16 mouse cellular contexts compared by ENCODE assay signal in the genomic region with DNA sequence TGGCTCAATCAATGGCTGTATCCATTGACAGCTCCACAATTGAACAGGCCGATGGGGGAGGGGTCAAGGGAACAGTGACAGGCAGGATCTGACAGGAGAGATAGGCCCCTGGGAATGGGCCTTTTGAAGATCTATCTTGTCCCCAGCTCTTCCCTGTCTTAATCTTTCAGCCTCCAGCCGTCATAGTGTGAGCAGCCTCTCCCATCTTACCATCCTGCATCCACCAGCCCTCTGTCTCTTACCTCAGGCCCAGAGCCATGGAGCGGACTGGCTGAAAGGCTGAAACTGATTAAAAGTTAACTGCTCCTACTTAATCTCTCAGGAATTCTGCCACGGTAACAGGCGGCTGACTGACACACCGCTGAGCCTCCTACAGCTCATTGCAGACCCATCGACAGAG. TPM values are rescaled to one million over a fixed set of nuclear protein-coding genes. Genes with fewer than 3 reads are reported as not detected.
A peak's percentile ranks its signal among the peaks of the same experiment; 100 is the strongest.
DNase-seq lines count a peak whose midpoint lies in the region; ATAC-seq and TF ChIP-seq lines count a peak whose summit lies in the region.
"Had no signal": no experiment of that assay in that cellular context is flagged by ENCODE, and none has a peak within 500 bp of the region (broad histone marks: within the 10 kb centered on the region; RNA-seq: fewer than 3 reads in every experiment).

No protein-coding gene starts in this region.

- no peak overlapping the region for H3K4me3 ChIP-seq in intestine, embryonic 15.5 days (replicated peaks)
- no peak overlapping the region for H3K4me3 ChIP-seq in intestine, postnatal 0 days (ENCODE audit: low read depth, low read length)
- no peak overlapping the region for H3K4me3 ChIP-seq in intestine, embryonic 16.5 days (ENCODE audit: low read length)
- no peak overlapping the region for H3K4me3 ChIP-seq in liver, embryonic 14.5 days (ENCODE audit: insufficient read depth in 1 of 2, low read depth in 2 of 2, low read length in 2 of 2)
- H3K4me3 ChIP-seq: hindbrain, embryonic 13.5 days; megakaryocyte, embryonic 14.5 days; midbrain, embryonic 15.5 days had no signal

- peak; percentile 56 for DNase-seq in NIH3T3 (ENCODE audit: low read depth)
- peak in 2 of 3 experiments; percentile 63 to 66 for DNase-seq in liver, embryonic 14.5 days (ENCODE audit: low read depth in 3 of 3, low spot score in 3 of 3)
- DNase-seq in thymus, postnatal 4 days = no peak
- DNase-seq in yolk sac, embryonic 10.5 days (ENCODE audit: low spot score) = no peak
- DNase-seq in layer of hippocampus, adult 8-10 months (ENCODE audit: low spot score in 2 of 2) = no peak
- DNase-seq: cerebellum, adult 11-12 months; gastrocnemius, postnatal 25 days; right cerebral cortex, postnatal 25 days had no signal

- no peak overlapping the region for H3K27ac ChIP-seq in intestine, embryonic 15.5 days
- H3K27ac ChIP-seq in intestine, postnatal 0 days (ENCODE audit: low read depth, low read length) = no peak overlapping the region
- H3K27ac ChIP-seq in intestine, embryonic 16.5 days (ENCODE audit: low read length) = no peak overlapping the region
- H3K27ac ChIP-seq in liver, embryonic 14.5 days = peak overlapping the region; percentile 43
- H3K27ac ChIP-seq: hindbrain, embryonic 13.5 days; midbrain, embryonic 15.5 days had no signal

- H3K4me2 ChIP-seq in intestine, embryonic 15.5 days (replicated peaks) = no peak overlapping the region
- H3K4me2 ChIP-seq in intestine, postnatal 0 days (replicated peaks; ENCODE audit: low read depth) = no peak overlapping the region
- H3K4me2 ChIP-seq in intestine, embryonic 16.5 days (ENCODE audit: low read depth, low read length) = no peak overlapping the region
- H3K4me2 ChIP-seq in liver, embryonic 14.5 days (ENCODE audit: low read depth) = peak overlapping the region; percentile 14
- H3K4me2 ChIP-seq: hindbrain, embryonic 13.5 days; midbrain, embryonic 15.5 days had no signal

- 51% methylated on average over 7 of the region's 7 CpGs for WGBS in intestine, embryonic 15.5 days
- 38% methylated on average over 7 of the region's 7 CpGs for WGBS in intestine, postnatal 0 days
- WGBS in intestine, embryonic 16.5 days = 42% methylated on average over 7 of the region's 7 CpGs
- 32% methylated on average over 7 of the region's 7 CpGs for WGBS in liver, embryonic 14.5 days (ENCODE audit: insufficient replicate concordance)

- no peaks in the 10 kb centered on the region for H3K36me3 ChIP-seq in intestine, embryonic 15.5 days
- H3K36me3 ChIP-seq in intestine, postnatal 0 days (ENCODE audit: control insufficient read depth, insufficient read depth) = no peaks in the 10 kb centered on the region
- H3K36me3 ChIP-seq in intestine, embryonic 16.5 days (ENCODE audit: control insufficient read depth, insufficient read depth, low read length) = no peaks in the 10 kb centered on the region
- H3K36me3 ChIP-seq in liver, embryonic 14.5 days (replicated peaks; ENCODE audit: control insufficient read depth, insufficient read depth, low read depth) = no peaks in the 10 kb centered on the region
- H3K36me3 ChIP-seq: hindbrain, embryonic 13.5 days; midbrain, embryonic 15.5 days had no signal

- no peak overlapping the region for H3K9ac ChIP-seq in intestine, embryonic 15.5 days
- H3K9ac ChIP-seq in intestine, postnatal 0 days (ENCODE audit: low read depth, low read length) = no peak overlapping the region
- H3K9ac ChIP-seq in intestine, embryonic 16.5 days (ENCODE audit: low read depth, low read length) = no peak overlapping the region
- H3K9ac ChIP-seq in liver, embryonic 14.5 days (replicated peaks) = no peak overlapping the region
- H3K9ac ChIP-seq: hindbrain, embryonic 13.5 days; midbrain, embryonic 15.5 days had no signal

- no peak for TF ChIP-seq CTCF in intestine, postnatal 0 days (IDR thresholded peaks at IDR 0.05; ENCODE audit: low read depth)
- TF ChIP-seq CTCF in liver, embryonic 14.5 days (IDR thresholded peaks at IDR 0.05; ENCODE audit: low read depth) = no peak

- peak; percentile 81 for TF ChIP-seq EP300 in liver, embryonic 14.5 days (IDR thresholded peaks at IDR 0.05; ENCODE audit: low read depth)

- no peaks in the 10 kb centered on the region for H3K9me3 ChIP-seq in intestine, embryonic 15.5 days
- H3K9me3 ChIP-seq in intestine, postnatal 0 days (ENCODE audit: control insufficient read depth) = no peaks in the 10 kb centered on the region
- no peaks in the 10 kb centered on the region for H3K9me3 ChIP-seq in intestine, embryonic 16.5 days (ENCODE audit: control insufficient read depth, low read length)
- no peaks in the 10 kb centered on the region; the same call in 1 of the 2 replicates for H3K9me3 ChIP-seq in liver, embryonic 14.5 days (ENCODE audit: control insufficient read depth, low read length)
- H3K9me3 ChIP-seq: hindbrain, embryonic 13.5 days; megakaryocyte, embryonic 14.5 days; midbrain, embryonic 15.5 days had no signal

- no peaks in the 10 kb centered on the region for H3K4me1 ChIP-seq in intestine, embryonic 15.5 days (replicated peaks)
- no peaks in the 10 kb centered on the region; the same call in 1 of the 2 replicates for H3K4me1 ChIP-seq in intestine, postnatal 0 days (replicated peaks; ENCODE audit: control insufficient read depth, insufficient read depth, low read length)
- H3K4me1 ChIP-seq in intestine, embryonic 16.5 days (ENCODE audit: control insufficient read depth, insufficient read depth, low read length) = peaks cover 3% of the 10 kb centered on the region; the same call in 1 of the 2 replicates
- peaks cover 20 to 26% of the 10 kb centered on the region in 2 experiments for H3K4me1 ChIP-seq in liver, embryonic 14.5 days (replicated peaks; ENCODE audit: control insufficient read depth in 2 of 2, insufficient read depth in 2 of 2, low read length in 1 of 2)
- H3K4me1 ChIP-seq: midbrain, embryonic 15.5 days had no signal

- ATAC-seq in intestine, embryonic 15.5 days = peak; percentile 36; the same call in 1 of the 2 replicates
- no peak for ATAC-seq in intestine, postnatal 0 days
- ATAC-seq in intestine, embryonic 16.5 days = peak; percentile 41; the same call in 1 of the 2 replicates
- peak; percentile 94 for ATAC-seq in liver, embryonic 14.5 days (ENCODE audit: insufficient read depth)
- ATAC-seq: forebrain, embryonic 14.5 days; inflammation-experienced regulatory T-cells, adult 6 months; midbrain, embryonic 15.5 days had no signal

- H3K27me3 ChIP-seq in intestine, embryonic 15.5 days (replicated peaks) = no peaks in the 10 kb centered on the region
- H3K27me3 ChIP-seq in intestine, postnatal 0 days (replicated peaks; ENCODE audit: control insufficient read depth, insufficient read depth, low read length) = no peaks in the 10 kb centered on the region
- H3K27me3 ChIP-seq in intestine, embryonic 16.5 days (replicated peaks; ENCODE audit: control insufficient read depth, insufficient read depth, low read length) = no peaks in the 10 kb centered on the region
- no peaks in the 10 kb centered on the region; the same call in 1 of the 2 replicates for H3K27me3 ChIP-seq in liver, embryonic 14.5 days (ENCODE audit: control insufficient read depth, insufficient read depth, low read length)
- H3K27me3 ChIP-seq: hindbrain, embryonic 13.5 days; megakaryocyte, embryonic 14.5 days; midbrain, embryonic 15.5 days had no signal

RNA-seq across cellular contexts. Expression of a gene that starts 55.6 kb away (rescaled TPM):
- polyA plus RNA-seq in intestine, embryonic 15.5 days (2015; fragmentation: Nextera tagmentation; extraction: Ambion mirVana) = 9.7 and 10.0 TPM in 2 replicates
- polyA plus RNA-seq in intestine, postnatal 0 days (2015; fragmentation: Nextera tagmentation; extraction: Ambion mirVana) = 5.1 and 5.8 TPM in 2 replicates
- 6.4 and 6.6 TPM in 2 replicates for polyA plus RNA-seq in intestine, embryonic 16.5 days (2015; fragmentation: Nextera tagmentation; extraction: Ambion mirVana)
- polyA plus RNA-seq in liver, embryonic 14.5 days (2012; rRNA removed) = 6.4 and 7.1 TPM in 2 replicates
- polyA plus RNA-seq in liver, embryonic 14.5 days (2014; fragmentation: Nextera tagmentation; extraction: Ambion mirVana) = 9.9 and 10.7 TPM in 2 replicates
- total RNA-seq in layer of hippocampus, adult 8-10 months (2022) = 100 to 1,000 TPM in 3 of 4 experiments, 10 to 100 TPM in 1; 94.9 to 137 (median 109) TPM

Comparison
In these comparisons a context has a peak if more than half of its experiments do, and no peak if none do; other contexts are left out.
1. DNase-seq: peak in NIH3T3 (single experiment) and liver, embryonic 14.5 days (2 of 3); none in thymus, postnatal 4 days (single experiment), yolk sac, embryonic 10.5 days (single experiment) and layer of hippocampus, adult 8-10 months (0 of 2).